Mouse (Mus musculus): ENCODE data around the gene Nt5dc2.

The Nt5dc2 gene

DNA sequence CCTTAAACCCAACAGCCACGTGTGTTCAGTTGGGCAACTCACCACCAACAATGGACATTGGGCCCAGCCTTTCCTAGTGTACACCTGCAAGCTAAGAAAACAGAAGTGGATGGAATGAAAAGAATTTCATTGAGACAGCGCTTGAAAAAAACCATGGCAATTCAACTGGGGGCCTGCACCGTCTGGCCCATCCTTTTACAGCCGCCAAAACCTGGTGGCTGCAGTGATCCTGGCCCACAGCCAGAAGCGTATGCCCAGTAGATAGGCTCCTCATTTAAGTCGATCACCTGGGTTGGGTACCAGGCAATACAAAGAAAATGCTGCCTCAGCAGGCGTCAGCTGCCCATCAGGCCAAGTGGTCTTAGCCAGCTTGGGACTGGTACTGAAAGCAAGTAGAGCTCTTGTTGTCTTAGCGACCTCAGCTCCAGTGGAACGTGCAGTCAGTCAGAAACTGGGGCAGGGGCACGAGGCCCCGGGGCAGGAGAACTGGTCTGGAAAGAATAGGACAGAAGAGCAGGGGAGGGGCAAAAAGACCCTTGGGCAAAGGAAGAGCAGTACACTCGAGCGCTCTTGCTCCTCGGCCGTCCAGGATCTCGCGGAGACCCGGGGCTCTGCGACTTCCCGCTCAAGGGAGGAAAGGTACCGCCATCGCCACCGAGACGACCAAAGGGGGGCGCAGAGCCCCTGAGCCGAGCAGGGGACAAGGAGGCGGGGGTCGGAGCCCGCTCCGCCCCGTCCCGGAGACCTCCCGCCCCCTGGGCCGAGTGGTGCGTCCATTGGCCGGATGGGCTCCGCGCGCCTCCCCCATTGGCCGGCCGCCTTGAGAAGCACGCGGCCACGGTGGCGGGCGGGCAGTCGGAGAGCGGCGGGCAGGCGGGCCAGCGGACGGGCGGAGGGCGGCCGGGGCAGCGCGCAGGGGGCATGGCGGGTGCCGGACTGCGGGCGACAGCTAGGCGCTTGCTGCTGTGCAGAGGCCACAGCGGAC lies at the start of gene Nt5dc2:
Gene Nt5dc2 (plus strand): TSS at position 818 of the 985 bp plus-strand sequence.
- no peak for DNase-seq

DNA sequence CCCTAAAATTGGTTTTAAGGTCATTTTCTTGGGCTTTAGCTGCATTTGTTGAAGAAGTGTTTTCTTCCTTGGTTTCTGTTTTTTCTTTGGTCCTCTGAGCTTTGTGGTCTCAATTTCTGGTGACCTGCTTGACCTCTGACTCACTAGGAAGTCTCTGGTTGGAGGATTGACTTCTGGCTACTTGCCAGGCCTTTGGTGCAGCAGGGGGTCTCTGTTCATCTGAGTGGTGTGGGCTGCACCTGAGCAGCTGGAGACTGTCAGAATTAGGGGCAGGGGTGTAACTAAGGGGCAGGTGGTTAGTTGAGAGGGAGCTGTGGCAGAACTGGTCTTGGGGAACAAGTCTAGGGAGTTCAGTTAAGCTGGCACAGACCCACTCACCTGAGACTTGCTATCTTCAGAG lies 49.7 kb upstream of the Nt5dc2 start:
- no peak for DNase-seq

DNA sequence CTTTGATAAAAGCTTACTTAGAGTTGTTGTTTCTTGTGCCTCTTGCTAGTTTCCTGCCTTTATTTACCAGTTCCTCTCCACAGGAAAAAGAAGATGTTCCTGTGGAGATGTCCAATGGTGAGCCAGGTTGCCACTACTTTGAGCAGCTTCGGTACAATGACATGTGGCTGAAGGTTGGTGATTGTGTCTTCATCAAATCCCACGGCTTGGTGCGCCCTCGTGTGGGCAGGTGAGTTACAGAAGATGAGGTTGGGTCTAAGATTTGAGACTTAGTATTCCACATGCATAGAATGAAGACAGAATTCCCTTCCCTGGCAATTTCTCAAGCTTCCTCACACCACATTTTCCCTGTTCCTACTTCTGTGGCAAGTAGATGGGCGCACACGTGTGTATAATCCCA lies 43.4 kb upstream of the Nt5dc2 start:
- no peak for DNase-seq

GRCm38 (mm10) chr14:31088515-31088914 lies 42.3 kb upstream of the Nt5dc2 start:
- no peak for DNase-seq

DNA sequence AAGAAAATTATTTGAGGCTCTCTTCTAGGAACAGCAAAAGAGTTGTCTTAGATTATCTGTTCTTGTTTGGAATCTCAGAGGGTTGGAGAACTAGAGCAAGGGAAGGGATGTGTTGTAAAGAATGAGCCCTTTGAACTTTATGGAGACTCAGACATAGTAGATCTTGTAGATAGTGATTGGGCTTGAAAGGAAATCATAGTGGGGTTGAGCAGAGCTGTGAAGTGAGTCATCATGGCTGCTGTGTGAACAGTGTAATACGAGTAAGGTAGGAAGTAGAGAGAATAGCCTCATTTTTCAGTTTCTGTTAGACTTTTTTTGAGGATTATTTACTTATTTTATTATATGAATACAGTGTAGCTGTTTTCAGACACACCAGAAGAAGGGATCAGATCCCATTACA lies 40.9 kb upstream of the Nt5dc2 start:
- no peak for DNase-seq

DNA sequence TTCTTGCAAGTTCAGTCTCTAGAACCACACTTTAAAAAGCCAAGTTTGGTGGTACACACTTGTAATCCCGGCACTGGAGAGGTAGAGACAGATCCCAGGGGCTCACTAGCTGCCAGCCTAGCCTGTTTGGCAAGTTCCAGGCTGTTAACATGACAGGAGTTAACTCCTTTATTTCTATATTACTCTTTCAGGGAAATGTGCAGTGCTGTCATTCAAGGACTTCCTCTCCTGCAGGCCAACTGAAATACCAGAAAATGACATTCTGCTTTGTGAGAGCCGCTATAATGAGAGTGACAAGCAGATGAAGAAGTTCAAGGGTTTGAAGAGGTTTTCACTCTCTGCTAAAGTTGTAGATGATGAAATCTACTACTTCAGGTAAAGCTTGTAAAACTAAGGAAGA lies 25.7 kb upstream of the Nt5dc2 start:
- DNase-seq: no peak

DNA sequence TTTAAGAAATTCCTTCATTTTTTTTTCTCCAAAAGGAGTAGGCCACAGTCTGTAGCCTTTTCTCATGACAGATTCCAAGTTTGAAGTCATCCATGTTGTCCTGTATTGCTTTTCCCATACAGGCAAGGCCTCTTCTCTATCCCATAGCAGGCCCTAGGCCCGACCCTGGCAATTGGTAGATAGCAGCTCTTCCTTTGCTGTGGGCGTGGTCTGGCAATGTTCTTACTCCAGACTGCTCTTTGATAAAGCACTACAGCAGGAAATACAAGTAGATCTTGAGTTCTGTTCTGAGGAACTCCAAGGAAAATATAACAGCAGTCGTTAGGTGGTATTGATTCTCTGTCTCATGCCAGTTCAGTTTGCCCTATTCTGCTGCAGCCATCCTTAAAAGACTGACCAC lies 20.2 kb upstream of the Nt5dc2 start:
- DNase-seq: no peak

GRCm38 (mm10) chr14:31112187-31112586 lies 18.7 kb upstream of the Nt5dc2 start:
- no peak for DNase-seq

GRCm38 (mm10) chr14:31114011-31114410 lies 16.8 kb upstream of the Nt5dc2 start:
- no peak for DNase-seq

DNA sequence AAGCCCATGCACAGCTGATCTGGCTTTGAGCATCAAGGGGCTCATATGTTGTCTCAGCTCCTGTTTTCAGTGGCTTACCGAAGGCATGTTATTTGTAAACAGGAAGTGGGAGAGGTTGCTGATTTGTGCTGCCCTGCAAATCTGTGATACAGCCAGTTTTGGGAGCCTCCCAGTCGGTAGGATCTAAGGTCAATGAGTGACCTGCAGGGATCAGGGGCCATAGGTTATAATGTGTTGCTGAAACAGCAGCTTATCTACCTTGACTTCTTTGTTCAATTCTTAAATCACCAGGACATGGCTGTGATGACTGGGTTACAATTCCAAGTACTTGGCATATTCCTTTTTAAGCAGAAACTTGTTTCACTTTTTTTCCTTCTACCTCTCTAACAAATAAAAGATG lies 15.3 kb upstream of the Nt5dc2 start:
- no peak for DNase-seq

- DNase-seq: no peak
Observed at GRCm38 (mm10) chr14:31125106-31126075, 5.5 kb upstream of the Nt5dc2 start.

- no peak for DNase-seq
Observed at GRCm38 (mm10) chr14:31126826-31127225, 4.0 kb upstream of the Nt5dc2 start.

- no peak for DNase-seq
Observed at GRCm38 (mm10) chr14:31128101-31128825, 2.6 kb upstream of the Nt5dc2 start.

DNA sequence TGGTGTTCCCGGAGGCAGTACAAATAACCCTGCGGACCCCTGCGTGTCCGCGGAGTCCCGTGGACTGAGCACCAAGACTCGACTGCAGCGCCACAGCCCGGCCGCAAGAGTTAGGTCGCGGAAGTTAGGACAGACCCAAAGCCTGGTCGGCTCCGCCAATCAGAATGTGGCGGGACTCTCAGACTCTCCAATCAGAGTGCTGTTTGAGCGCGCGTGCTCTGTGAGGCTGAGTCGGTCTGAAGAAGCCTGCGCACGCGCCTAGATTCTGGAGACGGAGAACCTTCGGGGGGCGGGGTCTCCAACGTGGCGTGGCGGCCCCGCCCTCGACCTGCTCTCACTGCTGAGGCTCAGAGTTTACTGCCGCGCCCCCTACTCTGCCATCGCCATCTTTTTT lies 2.0 kb upstream of the Nt5dc2 start, which contains the start of gene Smim4:
Gene Smim4 (minus strand): TSS at position 131 of the 394 bp plus-strand sequence.
- DNase-seq: peak; percentile 91

DNA sequence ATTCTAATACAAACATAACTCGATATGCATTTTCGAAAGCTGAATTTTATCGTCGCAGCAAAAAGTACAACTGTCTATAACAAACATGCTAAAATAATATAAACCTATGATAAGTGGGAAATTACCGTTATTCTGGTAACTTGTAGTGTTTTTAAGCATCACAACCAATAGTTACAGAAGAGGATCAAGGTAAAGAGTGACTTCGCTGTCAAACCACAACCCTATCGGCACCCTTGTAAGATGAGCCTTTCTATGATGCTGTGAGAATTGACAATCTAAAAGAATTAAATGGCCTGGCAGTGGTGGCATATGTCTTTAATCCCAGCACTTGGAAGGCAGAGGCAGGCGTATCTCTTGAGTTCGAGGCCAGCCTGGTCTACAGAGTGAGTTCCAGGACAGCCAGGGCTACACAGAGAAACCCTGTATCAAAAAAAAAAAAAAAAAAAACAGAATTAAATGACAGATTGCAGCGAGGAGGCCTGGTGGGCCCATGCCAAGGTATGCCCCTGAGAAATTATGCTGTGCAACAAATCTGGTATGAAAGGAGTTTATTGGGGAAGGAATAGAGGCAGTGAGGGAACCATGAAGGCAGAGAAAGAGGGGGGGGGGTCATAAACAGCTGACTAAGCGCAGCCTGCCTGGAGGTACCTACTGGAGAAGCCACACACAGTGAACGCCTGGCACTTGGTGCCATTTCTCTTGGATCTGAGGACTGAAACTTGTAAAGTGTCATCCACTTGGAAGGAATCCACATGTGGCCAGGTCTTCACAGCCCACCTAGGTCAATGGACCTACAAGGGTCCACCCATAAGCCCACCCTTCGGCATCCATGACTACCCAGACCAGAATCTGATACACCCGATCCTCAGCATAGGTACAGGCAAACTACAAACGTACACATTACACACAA lies 1.3 kb upstream of the Nt5dc2 start:
- no peak for DNase-seq

GRCm38 (mm10) chr14:31131272-31131821 lies 494 bp downstream of the Nt5dc2 start:
- DNase-seq: no peak

DNA sequence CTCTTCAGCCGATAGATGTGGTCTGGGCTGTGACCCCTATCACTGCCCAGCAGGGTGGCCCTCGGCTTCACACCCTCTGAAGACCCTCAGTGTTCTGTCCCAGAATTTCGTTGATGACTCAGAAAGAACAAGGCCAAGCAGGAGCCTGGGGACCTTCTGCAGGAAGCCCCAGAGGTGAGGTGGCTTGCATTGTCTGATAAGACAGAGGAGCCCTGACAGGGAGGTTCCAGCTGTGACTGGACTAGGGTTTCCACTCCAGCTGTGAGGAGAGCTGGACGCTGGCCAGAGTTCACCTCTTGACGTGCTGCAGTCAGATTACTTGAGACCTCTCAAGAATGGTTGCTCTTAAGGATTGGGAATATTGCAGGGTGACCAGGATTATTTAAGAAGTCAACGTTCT lies 1.2 kb downstream of the Nt5dc2 start:
- no peak for DNase-seq

GRCm38 (mm10) chr14:31132491-31132975 lies 1.7 kb downstream of the Nt5dc2 start:
- no peak for DNase-seq

GRCm38 (mm10) chr14:31133023-31133665 lies 2.3 kb downstream of the Nt5dc2 start:
- no peak for DNase-seq
